Mouse (Mus musculus) right cerebral cortex, postnatal 25 days (tissue): ENCODE results near the gene Gm44511.
"Not testable (repeated sequence)": the region's sequence is repeated elsewhere in the genome, so short reads cannot be mapped to it uniquely, and the experiment has no call there.

ENCODE experiments used
- DNase-seq: peaks from one replicate; pipeline ENCODE4 v3.0.0; 2022

Gene Gm44511

DNA sequence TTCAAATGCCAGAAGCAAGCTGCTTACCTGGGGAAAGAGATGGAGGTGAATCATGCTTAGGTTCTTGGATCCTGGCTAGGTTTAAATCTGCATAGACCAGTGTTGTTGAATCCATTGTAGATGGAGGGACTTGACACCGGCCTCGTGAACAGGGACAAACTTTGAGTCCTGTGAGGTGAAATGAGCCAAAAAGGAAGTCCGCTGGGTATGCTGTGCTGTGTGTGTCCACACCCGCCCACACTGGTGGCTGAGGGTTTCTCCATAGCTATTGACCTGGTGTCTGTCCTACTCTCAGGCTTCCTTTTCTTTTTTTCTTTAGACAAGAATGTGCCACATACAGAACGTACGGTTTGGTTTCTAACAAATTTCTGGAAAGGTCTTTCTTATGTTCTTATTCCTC is at the start of gene Gm44511, which contains the start of gene Klrb1b:
Gene Gm44511, minus strand, starts transcription at position 184 of the 400 bp plus-strand sequence.
Gene Klrb1b, minus strand, starts transcription at position 200 of the 400 bp plus-strand sequence.
- DNase-seq = no peak

DNA sequence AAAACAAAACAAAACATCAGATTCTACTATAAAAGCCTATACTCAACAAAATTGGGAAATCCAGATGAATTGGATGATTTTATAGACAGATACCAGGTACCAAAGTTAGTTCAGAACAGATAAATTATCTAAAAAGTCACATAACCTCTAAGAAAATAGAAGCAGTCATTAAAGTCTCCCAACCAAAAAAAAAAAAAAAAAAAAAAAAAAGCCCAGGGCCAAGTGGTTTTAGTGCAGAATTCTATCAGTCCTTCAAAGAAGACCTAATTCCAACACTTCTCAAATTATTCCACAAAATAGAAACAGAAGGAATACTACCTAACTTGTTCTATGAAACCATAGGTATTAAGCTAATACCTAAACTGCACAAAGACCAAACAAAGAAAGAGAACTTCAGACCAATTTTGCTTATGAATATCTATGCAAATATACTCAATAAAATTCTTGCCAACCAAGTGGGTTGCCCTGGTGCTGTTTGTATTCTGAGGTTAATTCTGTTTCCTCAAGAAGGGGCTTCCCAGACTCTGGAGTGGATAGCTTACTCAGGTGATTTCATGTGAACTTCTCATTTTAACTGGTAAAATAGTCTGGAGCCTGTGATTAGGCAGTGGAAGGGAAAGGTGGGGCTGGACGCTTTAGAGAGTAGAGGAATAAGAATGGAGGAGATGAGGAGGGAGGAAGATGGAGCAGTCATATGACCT is 45.9 kb upstream of the Gm44511 start:
- no peak for DNase-seq

DNA sequence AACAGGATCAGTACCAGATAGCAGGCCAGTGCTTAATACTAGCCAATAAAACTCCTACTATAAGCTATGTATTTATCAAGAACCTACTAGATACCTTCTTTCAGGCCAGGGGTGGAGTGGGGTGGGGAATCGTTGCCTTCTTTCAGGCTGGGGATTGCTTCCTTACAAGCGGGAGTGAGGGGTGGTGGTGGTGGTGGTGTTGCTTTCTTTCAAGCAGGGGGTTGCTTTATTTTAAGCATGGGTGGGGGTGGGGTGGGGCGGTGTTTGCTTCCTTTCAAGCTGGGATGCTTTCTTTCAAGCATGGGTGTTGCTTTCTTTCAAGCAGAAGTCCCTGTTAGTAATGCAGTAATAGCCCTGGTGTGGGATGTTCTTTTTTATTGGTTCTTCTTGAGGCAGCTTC is 42.7 kb upstream of the Gm44511 start:
- no peak for DNase-seq

DNA sequence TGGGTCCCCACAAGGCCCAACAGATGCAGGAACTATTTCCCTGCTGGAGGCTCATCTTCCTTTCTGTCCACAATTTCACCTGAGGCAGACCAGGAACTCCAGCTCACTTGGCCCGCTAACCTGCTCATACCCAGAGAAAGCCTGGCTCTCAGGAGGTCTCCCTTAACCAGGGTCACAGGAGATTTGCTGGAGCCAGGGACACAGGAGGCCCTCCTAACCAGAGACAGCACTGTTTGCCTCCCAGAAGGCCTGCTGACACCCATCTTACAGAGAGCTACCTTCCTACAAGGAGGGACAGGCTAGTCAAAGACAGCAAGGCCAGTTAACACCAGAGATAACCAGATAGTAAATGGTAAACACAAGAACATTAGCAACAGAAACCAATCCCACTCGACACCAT is 31.9 kb upstream of the Gm44511 start:
- no peak for DNase-seq

DNA sequence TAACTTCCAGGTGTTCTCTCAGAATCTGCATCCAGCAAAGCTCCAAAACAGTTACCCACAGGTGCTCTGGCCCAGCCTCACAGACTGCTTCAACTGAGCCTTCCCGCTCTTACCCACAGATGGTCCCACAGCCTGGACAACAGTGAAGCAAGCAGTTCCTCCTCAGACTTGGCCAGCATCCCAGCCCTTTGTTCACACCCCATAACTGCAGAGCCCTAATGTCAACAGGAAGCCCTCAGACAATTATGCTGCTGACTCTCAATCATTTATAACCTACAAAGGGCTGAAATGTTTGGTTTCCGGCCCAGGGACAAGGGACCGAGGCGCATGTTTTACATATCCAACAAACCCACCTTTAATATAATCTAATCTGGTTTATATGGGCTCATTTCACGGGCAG is 30.1 kb upstream of the Gm44511 start:
- peak; percentile 36 for DNase-seq

DNA sequence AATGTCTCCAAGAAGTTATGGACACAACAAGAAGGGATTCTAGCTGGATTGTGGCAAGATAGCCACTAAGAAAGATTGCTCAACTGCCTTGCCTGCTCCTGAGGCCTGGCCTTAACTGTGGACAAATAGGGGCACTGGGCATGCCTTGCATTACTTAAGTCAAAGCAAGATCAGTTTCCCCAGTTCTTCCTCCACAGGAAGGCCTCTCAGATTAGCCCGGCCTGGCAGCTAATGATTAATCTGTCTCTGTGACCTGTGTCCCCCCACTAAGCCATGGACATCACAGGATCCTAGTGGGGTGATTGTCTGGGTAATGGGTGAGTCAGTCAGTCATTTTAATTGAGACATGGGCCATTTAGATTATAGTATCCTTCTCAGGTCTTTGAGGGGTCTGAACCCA is 29.4 kb upstream of the Gm44511 start:
- no peak for DNase-seq

DNA sequence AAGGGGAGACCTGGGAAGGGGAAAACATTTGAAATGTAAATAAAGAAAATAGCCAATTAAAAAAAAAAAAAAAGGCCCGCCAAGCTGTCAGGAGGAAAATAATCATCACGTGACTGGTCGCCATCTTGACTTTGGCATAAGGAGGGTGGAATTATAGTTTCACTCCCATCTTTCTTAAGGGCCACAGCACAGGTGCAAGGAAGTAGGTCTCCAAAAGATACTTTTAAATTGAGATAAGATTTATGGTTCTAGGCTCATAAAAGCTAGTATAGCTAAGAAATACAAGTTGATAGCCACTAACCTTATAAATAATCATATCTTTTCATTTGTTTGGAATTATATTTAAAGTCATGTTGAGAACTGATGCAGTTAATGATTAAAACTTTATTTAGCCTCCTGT is 28.8 kb upstream of the Gm44511 start:
- DNase-seq = no peak

DNA sequence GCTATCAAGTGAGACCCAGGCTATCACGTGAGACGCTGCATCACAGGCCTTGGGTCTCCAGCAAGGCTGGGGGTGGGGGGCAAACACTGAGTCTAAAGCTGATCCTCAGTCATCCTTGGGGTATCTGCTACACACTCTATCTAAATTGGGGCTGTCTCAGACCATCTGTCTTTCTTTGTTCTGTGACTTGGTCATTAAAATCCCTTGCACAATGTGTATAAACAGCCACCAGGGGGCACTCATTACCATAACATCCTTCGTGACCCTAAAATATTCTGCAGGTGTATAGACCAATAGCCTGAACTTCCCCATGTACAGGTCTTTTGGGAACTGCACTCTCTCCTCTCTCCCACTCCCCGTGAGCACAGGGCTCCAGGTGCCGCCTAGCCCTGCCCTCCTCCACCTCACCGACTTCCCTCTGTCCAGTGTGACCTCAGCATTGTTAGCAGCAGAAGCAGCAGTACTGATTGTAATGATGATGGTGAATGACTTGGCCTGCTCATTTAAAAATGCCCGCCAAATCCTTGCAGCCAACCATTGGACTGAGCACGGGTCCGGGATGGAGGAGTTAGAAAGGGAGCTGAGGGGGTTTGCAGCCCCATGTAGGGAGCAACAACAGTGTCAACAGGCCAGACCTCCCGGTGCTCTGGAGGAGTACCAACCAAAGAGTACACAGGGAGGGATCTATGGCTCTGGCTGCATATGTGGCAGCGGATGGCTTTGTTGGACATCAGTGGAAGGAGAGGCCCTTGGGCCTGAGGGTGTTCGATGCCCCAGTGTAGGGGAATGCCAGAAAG is 28.1 kb upstream of the Gm44511 start:
- DNase-seq = peak; percentile 40

DNA sequence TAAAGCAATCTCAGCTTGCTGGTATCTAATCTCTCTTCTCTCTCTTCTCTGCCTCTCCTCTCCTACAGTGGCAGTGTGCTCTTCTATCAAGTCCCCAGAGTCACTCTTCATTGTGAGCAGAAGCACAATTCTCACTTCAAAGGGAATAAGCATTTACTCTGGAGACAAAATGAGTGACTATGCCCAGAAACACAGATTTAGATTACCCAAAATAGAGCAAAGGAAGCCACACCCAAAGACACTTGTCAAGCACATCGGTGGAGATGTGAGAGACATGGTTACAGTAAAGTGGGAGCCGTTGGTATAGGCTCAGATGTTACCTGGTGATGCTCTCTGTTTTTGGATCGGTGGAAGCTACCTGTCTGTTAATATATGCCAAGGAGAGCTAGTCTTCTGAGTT is 26.7 kb upstream of the Gm44511 start:
- no peak for DNase-seq

DNA sequence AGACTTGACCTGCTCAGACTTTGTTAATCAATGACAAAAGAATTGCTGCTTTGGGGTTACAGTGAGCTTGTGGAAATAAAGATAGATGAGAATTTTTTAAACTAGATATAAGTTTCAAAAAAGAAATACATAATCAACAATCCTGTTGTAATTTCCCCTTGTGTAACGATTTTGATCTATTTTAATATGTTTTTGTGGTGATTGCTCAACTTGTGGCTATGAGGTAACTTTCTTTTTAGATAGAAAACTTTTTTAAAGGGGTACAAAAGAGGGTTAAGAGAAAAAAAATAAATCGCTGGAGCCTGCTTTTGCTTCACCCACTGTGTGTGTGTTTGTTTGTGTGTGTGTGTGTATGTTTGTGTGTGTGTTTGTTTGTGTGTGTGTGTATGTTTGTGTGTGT is 25.0 kb upstream of the Gm44511 start:
- no peak for DNase-seq

DNA sequence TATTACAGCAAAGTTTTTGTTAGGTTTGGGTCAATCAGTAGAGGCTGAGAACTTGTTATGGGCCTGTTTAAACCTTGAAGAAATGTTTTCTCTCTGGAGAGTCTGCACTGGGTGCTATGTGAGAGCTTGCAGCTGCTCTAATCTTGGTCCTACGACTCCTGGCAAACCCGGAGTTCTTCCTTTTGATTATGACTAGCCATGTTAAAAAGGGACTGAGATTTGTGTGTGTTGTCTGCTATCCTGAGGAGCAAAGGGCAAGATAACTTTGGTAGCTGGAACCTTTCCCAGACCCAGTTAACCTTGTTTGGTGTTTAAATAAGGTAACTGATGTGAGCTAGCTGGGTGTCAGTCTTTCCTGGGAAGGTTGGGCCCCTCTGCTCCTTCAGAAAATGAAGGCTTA is 24.6 kb upstream of the Gm44511 start:
- DNase-seq = no peak

DNA sequence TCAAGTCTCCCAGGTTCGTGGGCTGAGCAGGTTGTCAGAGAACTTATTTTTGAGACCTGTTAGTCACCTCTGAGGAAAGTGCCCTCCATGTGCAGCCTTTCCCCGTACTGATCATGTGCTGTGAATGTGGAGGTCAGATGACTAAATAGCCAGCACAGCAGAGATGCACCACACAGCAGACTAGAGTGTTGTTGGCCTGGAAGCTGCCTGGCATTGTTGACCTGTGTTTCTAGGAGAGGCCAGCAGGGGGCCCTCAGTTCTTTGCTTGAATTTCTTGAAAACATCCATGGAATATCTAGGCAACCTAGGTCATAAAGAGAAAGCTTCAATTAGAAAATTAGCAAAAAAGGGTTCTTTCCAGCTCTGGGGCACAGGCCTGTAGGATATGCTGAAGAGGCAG is 23.8 kb upstream of the Gm44511 start:
- no peak for DNase-seq

DNA sequence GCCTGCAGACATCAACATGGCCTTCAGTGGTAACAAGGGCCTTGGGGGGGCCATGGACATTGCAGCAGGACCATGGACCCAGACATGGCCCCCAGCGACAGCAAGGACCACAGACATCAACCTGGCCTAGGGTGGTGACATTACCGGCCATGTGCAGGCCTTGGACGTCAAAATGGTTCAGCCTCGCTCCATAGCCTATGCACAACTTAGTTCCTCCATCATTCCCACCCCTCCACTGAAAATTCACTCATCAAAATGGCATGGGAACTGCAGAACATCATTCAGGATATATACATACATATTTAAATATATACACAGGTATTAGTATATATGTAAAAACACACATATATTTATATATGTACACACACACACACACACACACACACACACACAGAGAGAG is 21.3 kb upstream of the Gm44511 start:
- no peak for DNase-seq

DNA sequence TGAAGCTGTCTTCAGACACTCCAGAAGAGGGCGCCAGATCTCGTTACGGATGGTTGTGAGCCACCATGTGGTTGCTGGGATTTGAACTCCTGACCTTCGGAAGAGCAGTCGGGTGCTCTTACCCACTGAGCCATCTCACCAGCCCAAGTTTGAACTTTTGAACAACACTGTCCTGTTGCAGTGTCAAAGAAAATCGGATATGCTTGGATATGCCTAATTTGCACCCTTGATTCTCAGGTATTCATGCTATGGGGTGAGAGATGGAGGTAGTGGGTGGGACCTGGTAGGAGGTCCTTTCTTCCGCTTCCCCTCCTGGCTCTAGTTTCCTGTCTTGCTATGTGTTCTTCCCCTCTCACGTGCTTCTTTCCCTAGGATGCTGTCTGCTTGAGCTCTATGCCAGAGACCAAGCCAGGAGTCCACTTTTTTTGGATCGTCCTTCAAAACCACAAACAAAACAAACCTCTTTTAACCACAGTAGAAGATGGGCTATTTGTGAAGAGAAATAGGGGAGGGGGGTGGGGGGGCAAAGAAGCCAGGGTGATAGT is 20.0 kb upstream of the Gm44511 start:
- DNase-seq = no peak

DNA sequence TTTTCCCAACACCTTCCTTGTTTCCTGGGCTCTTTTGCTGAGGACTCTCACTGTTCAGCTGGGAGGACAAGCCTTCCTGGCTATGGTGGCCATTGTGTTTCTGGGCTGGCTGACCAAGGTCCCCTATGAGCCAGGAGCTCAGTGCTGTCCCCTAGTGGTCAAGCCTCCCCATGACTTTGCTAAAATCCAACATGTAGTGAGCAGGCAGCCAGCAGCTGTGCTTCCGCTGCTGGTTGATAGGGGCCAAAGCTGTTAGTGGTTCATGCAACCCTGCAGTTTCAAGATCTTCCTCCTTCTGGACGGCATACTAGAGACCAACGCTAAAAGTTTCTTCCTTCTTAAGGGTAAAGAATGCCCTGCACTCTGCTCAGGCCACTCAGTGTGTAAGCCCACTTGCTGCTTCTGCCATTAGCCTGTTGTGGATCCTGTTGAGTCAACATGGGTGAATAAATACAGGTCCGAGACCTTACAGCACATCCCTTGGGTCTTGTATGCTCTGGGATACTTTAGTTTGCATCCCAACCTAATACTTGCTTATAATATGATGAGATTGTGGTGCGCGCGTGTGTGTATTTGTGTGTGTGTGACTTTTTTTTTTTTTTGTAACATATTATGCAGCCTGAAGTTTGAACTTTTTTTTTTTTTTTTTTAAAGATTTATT is 19.3 kb upstream of the Gm44511 start:
- DNase-seq = peak; percentile 76

DNA sequence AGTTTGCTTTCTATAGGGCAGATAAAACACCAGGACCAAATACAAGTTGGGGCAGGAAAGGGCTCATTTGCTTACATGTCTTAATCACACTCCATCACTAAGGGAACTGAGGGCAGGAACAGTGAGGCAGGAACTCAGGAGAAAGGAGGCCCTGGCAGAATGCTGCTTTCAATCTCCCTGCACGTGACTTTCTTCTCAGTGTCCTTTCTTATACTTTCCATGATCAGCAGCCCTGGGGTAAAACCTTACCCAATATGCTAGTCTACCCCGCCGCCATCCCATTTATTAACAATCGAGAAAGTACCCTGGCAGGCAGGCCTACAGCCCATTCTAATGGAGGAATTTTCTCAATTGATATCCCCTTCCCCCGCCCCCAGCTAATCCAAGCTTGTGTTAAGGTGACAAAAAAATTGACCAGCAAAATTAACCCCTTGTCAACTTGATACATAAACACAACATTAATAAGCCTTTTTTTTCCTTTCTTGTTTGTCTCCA is 18.5 kb upstream of the Gm44511 start:
- no peak for DNase-seq

DNA sequence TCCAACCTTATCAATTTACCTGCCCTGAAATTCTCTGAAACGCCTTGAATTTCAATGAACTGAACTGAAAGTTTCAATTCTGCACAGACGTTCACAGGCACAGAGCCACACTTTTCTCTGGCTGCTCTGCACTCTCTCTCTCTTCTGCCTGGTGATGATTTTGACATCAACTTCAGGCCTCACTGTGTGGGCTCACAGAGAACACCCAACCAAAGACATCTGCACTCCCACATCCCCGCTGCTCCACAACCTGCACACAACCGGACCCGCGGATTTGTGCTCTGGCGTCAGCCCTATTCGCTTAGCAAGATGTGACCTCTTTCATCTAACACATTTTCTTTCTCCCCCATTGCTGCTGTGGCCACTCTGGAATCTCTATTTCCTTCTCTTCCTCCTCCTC is 18.0 kb upstream of the Gm44511 start:
- no peak for DNase-seq

DNA sequence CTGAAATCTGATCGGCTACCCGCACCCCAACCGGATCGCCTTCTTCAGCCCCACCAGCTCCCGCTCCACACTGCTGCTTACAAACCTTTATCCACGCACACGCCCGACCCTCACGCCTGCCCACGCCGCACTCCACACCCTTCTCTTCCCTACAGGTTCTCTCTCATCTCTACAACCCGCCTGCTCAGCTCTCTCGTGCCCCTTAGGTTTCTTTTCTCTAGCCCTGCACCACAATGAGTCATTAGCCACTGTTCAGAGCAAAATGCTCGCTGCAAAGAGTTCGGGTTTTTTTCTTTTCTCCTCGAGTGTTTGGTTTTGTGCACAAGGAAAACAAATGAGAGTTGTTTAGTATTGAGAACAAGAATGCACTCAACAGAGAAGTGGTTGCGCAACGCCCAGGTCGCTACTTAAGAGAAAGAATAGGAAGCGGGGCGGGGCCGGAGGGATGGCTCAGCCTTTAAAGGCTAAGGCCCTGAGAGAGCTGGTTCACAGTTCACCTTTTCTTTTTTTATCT is 17.4 kb upstream of the Gm44511 start:
- DNase-seq = peak; percentile 44

DNA sequence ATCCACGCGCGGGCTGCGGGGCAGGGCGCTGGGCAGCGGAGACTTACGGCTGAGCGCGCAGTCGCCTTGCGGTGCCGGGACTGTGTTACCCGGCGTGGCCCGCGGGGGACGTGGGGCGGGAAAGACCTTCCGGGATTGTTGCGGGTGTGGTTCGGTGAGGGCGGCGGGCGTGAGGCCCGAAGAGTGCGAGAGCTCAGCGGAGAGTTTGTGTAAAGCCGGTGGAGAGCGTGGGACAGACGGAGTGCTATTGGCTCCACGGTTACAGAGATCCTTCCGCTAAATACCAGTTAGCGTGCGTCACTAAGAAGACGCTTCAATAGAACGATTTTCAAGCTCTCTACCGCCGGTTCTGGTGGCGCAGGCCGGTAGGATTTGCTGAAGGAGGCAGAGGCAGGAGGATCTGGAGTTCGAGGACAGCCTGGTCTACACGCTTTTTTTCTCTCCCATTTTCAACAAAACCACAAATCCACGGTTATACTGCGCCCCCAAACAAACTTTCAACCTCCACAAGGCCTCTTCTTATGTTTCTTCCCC is 16.9 kb upstream of the Gm44511 start:
- peak; percentile 93 for DNase-seq

DNA sequence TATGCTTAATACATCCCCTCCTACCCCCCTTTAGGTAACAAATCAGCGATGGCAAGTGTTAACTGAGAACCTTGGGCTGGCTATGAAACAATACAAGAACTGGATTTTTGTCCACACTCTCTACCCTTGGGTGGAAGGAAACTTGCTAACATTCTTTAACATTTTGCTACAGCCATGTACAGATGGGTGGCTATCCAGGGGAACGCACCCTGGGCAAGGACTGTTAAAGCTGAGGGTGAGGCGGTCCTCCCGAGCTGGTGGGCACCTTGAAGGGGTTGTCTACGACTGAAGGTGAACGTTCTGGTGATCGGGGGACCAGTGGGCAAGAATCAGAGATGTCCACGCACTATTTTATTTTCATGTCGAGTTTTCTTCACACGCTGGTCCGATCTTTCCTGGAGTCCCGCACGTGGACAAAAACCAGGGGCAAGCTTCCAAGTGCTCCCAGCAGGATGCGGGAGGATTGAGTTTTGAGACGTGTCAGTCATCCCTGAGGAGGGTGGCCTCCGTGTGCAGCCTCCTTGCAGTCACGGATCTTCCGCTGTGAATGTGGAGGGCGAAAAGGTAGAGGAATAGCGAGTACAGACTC is 16.3 kb upstream of the Gm44511 start:
- no peak for DNase-seq

DNA sequence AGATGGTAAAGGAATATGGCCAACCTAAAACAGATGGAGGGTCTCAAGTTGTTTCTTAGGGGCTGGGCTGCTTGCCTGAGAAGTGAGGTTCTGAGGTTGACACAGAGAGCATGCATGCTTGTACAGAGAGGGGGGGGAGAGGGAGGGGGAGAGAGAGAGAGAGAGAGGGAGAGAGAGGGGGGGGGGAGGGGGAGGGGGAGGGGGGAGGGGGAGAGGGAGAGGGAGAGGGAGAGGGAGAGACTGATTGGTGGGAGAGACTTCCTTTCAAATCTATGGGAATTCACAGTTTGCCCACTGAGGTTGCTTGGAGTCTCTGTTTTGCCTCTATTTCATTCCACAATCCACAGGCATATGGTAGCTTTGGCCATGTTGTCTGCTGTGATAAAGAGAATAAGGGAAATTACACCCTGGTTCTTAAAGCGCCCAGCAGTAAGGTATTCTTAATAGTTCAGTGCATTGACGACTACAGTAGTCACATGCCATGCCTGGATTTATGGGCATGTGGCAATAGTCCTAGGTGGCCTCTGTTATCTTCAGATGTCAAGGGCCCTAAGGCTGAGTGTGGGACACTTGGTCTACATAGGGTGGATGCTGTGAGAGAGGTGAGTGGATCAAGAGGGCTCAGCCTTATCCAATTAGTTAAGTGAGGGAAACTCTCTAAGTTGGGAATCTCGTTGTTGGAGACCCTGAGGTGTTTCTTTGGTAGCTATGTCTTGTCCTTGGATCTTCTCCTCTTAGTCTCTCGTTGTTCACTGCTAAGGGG is 15.4 kb upstream of the Gm44511 start:
- DNase-seq = no peak

DNA sequence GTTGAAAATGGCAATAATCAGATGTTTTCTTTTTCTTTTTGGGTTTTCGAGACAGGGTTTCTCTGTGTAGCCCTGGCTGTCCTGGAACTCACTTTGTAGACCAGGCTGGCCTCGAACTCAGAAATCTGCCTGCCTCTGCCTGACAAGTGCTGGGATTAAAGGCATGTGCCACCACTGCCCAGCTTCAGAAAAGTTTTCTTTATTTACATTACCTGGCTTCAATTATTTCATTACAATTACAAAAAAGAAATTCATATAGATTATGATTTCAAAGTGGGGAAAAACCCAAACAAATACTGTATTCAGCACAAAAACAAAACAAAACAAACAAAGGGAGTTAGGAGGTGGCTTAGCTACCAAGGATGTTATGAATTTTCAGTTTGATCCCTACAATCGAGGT is 14.6 kb upstream of the Gm44511 start:
- not testable (repeated sequence) for DNase-seq
